ENCODE assay signal across 34 mouse cellular contexts in genomic region chr13:49060456-49060855, GRCm38 (mm10).
"Had no signal": no experiment of that assay in that cellular context is flagged by ENCODE, and none has a peak within 500 bp of the region (broad histone marks: within the 10 kb centered on the region; RNA-seq: fewer than 3 reads in every experiment).

No protein-coding gene starts in this region.

- H3K4me1 ChIP-seq: heart, embryonic 10.5 days; heart, embryonic 12.5 days; heart, embryonic 13.5 days; heart, embryonic 15.5 days; hindbrain, embryonic 10.5 days; hindbrain, embryonic 12.5 days; hindbrain, embryonic 13.5 days; hindbrain, embryonic 15.5 days; intestine, embryonic 15.5 days; kidney, embryonic 15.5 days had no signal

- H3K4me3 ChIP-seq: heart, embryonic 10.5 days; heart, embryonic 12.5 days; heart, embryonic 13.5 days; heart, embryonic 15.5 days; hindbrain, embryonic 10.5 days; hindbrain, embryonic 12.5 days; hindbrain, embryonic 13.5 days; hindbrain, embryonic 15.5 days; intestine, embryonic 15.5 days; kidney, embryonic 15.5 days; layer of hippocampus, adult 2 months had no signal

- ATAC-seq: hindbrain, embryonic 16.5 days; inflammation-experienced regulatory T-cells, adult 6 months; intestine, embryonic 15.5 days; intestine, embryonic 16.5 days; intestine, postnatal 0 days had no signal

- H3K27me3 ChIP-seq: hindbrain, embryonic 12.5 days; hindbrain, embryonic 13.5 days; hindbrain, embryonic 15.5 days; intestine, embryonic 15.5 days; kidney, embryonic 15.5 days had no signal

- H3K9ac ChIP-seq: heart, embryonic 12.5 days; heart, embryonic 13.5 days; heart, embryonic 15.5 days; hindbrain, embryonic 12.5 days; hindbrain, embryonic 13.5 days; hindbrain, embryonic 14.5 days; hindbrain, embryonic 15.5 days; intestine, embryonic 15.5 days; kidney, embryonic 15.5 days had no signal

- H3K27ac ChIP-seq: heart, embryonic 10.5 days; heart, embryonic 13.5 days; heart, embryonic 15.5 days; hindbrain, embryonic 10.5 days; hindbrain, embryonic 12.5 days; hindbrain, embryonic 13.5 days; hindbrain, embryonic 14.5 days; hindbrain, embryonic 15.5 days; hindbrain, postnatal 0 days; intestine, embryonic 15.5 days; kidney, embryonic 15.5 days; kidney, postnatal 0 days; layer of hippocampus, adult 2 months had no signal

- DNase-seq: heart, postnatal 10 days; heart, postnatal 14 days; heart, postnatal 36 days; kidney, adult 11 months; kidney, adult 18-20 months; kidney, adult 2 months; kidney, adult 8-10 months; kidney, adult 9 months; kidney, postnatal 10 days; kidney, postnatal 14 days; kidney, postnatal 25 days; kidney, postnatal 36 days; kidney, postnatal 4 days; layer of hippocampus, adult 9-11 months; layer of hippocampus, postnatal 36 days had no signal

- H3K4me2 ChIP-seq: heart, embryonic 11.5 days; heart, embryonic 12.5 days; heart, embryonic 13.5 days; heart, embryonic 15.5 days; hindbrain, embryonic 12.5 days; hindbrain, embryonic 13.5 days; hindbrain, embryonic 14.5 days; hindbrain, embryonic 15.5 days; intestine, embryonic 15.5 days; kidney, embryonic 15.5 days had no signal

- H3K9me3 ChIP-seq: heart, embryonic 10.5 days; heart, embryonic 12.5 days; heart, embryonic 13.5 days; heart, embryonic 15.5 days; hindbrain, embryonic 10.5 days; hindbrain, embryonic 12.5 days; hindbrain, embryonic 13.5 days; hindbrain, embryonic 15.5 days; intestine, embryonic 15.5 days; kidney, embryonic 15.5 days had no signal

- H3K36me3 ChIP-seq: heart, embryonic 10.5 days; heart, embryonic 12.5 days; heart, embryonic 13.5 days; heart, embryonic 15.5 days; intestine, embryonic 15.5 days; kidney, embryonic 15.5 days had no signal
